22 mouse cellular contexts compared by ENCODE assay signal in the genomic region with DNA sequence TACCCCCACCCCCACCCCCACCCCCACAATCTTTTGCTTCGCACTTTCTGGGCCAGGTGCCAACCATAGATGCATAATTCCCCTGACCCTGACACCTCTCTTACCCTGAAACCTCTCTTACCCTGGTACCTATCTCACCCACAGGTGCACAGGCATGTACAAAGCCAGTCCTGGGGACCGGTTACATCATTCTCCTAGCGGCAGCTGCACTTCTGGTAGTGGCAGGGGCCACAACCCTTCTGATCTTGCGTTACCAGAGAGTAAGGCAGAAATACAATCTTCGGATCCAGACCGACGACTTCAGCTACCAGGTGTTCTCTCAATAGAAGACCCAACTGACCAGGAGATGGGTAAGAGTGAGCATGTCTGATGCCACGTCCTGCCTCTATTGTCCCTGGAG. TPM values are rescaled to one million over a fixed set of nuclear protein-coding genes. Genes with fewer than 3 reads are reported as not detected.
"Had no signal": no experiment of that assay in that cellular context is flagged by ENCODE, and none has a peak within 500 bp of the region (broad histone marks: within the 10 kb centered on the region; RNA-seq: fewer than 3 reads in every experiment).

No protein-coding gene starts in this region.

- H3K4me1 ChIP-seq: liver, embryonic 13.5 days; liver, embryonic 15.5 days; lung, embryonic 15.5 days; midbrain, embryonic 13.5 days; midbrain, embryonic 15.5 days; neural tube, embryonic 12.5 days had no signal

- H3K36me3 ChIP-seq: liver, embryonic 13.5 days; liver, embryonic 15.5 days; lung, embryonic 15.5 days; midbrain, embryonic 13.5 days; midbrain, embryonic 15.5 days; neural tube, embryonic 12.5 days had no signal

- H3K27me3 ChIP-seq: liver, embryonic 13.5 days; liver, embryonic 15.5 days; lung, embryonic 15.5 days; midbrain, embryonic 13.5 days; midbrain, embryonic 15.5 days; neural tube, embryonic 12.5 days had no signal

- H3K27ac ChIP-seq: liver, embryonic 13.5 days; liver, embryonic 15.5 days; lung, embryonic 15.5 days; macrophage; midbrain, embryonic 13.5 days; midbrain, embryonic 15.5 days; neural tube, embryonic 12.5 days had no signal

- DNase-seq: liver, embryonic 13.5 days; liver, postnatal 0 days; lung, adult 2 months; lung, postnatal 14 days; lung, postnatal 36 days; right cerebral cortex, adult 18-20 months; right cerebral cortex, postnatal 25 days; right cerebral cortex, postnatal 4 days; spleen, adult 18-20 months had no signal

- H3K9me3 ChIP-seq: liver, embryonic 13.5 days; liver, embryonic 15.5 days; lung, embryonic 15.5 days; megakaryocyte, embryonic 14.5 days; midbrain, embryonic 13.5 days; midbrain, embryonic 15.5 days; neural tube, embryonic 12.5 days had no signal

- H3K4me3 ChIP-seq: liver, embryonic 13.5 days; liver, embryonic 15.5 days; lung, embryonic 15.5 days; megakaryocyte, embryonic 14.5 days; midbrain, embryonic 13.5 days; midbrain, embryonic 15.5 days; neural tube, embryonic 12.5 days had no signal

RNA-seq across cellular contexts. Expression of a gene that starts 54.0 kb away (rescaled TPM):
- polyA plus RNA-seq: liver, embryonic 11.5 days; lung, postnatal 0 days; macrophage; midbrain, embryonic 11.5 days; midbrain, embryonic 15.5 days; neural tube, embryonic 12.5 days; neural tube, embryonic 14.5 days; stomach, embryonic 14.5 days; stomach, embryonic 16.5 days had no signal
